Mouse (Mus musculus) ES-E14 (cell line): ENCODE measurements around the gene Cyp4a30b. TPM values are rescaled to one million over a fixed set of nuclear protein-coding genes. Genes with fewer than 3 reads are reported as not detected.

ENCODE experiments used
- DNase-seq: peaks from one replicate; pipeline ENCODE4 v3.0.0-alpha.2; 2013; ENCODE audit warnings: low read depth, low spot score
- H3K27ac ChIP-seq: 2 replicates; pipeline ENCODE4 v1.5.1; 2012; ENCODE audit warnings: low read depth, mild to moderate bottlenecking, low read length, moderate library complexity, mixed read lengths; ENCODE audit not compliant: poor library complexity, insufficient read depth, severe bottlenecking
- H3K36me3 ChIP-seq: 2 replicates; pipeline ENCODE4 v1.6.1; 2012; ENCODE audit warnings: mild to moderate bottlenecking, low read length, moderate library complexity, mixed read lengths; ENCODE audit not compliant: control insufficient read depth, poor library complexity, insufficient read depth, severe bottlenecking
- H3K4me1 ChIP-seq, 2 experiments: fragments of 150-350 bp in 1 of 2; sonication (generic) in 1 of 2; 2 replicates each; pipeline ENCODE4 v1.6.1; 2012; ENCODE audit warnings: low read length in 2 of 2, mild to moderate bottlenecking in 1 of 2, mixed read lengths in 1 of 2; ENCODE audit not compliant: control insufficient read depth in 2 of 2, insufficient read depth in 2 of 2, poor library complexity in 1 of 2
- H3K4me3 ChIP-seq, 2 experiments: fragments of 150-350 bp in 1 of 2; sonication (generic) in 1 of 2; 2 replicates each; pipeline ENCODE4 v1.5.1; 2012; ENCODE audit warnings: low read length in 2 of 2, low read depth in 1 of 2, mild to moderate bottlenecking in 1 of 2, mixed read lengths in 1 of 2; ENCODE audit not compliant: insufficient read depth in 1 of 2, poor library complexity in 1 of 2, severe bottlenecking in 1 of 2
- H3K9ac ChIP-seq: 2 replicates; pipeline ENCODE4 v1.6.1; 2012; ENCODE audit warnings: low read depth, mild to moderate bottlenecking, low read length, mixed read lengths; ENCODE audit not compliant: poor library complexity, insufficient read depth, severe bottlenecking
- H3K9me3 ChIP-seq: fragments of 150-350 bp; sonication (generic); 2 replicates; pipeline ENCODE4 v1.6.1; 2012; ENCODE audit warnings: low read depth, mild to moderate bottlenecking, low read length; ENCODE audit not compliant: control insufficient read depth, insufficient read depth
- CHD2 ChIP-seq: IDR thresholded peaks from 2 replicates; pipeline ENCODE4 v1.6.1; 2014; ENCODE audit warnings: mild to moderate bottlenecking, low read depth, low read length, inconsistent platforms
- HCFC1 ChIP-seq: IDR thresholded peaks from 2 replicates; pipeline ENCODE4 v1.6.1; 2012; ENCODE audit warnings: low read length, inconsistent platforms, borderline replicate concordance; ENCODE audit not compliant: insufficient read depth
- MAFK ChIP-seq: IDR thresholded peaks from 2 replicates; pipeline ENCODE4 v1.6.1; 2014; ENCODE audit warnings: mild to moderate bottlenecking, low read depth, low read length, inconsistent platforms; ENCODE audit not compliant: insufficient read depth
- ZC3H11A ChIP-seq: IDR thresholded peaks from 2 replicates; pipeline ENCODE4 v1.6.1; 2012; ENCODE audit warnings: low read depth, mild to moderate bottlenecking, inconsistent platforms, low read length, borderline replicate concordance
- ZNF384 ChIP-seq: IDR thresholded peaks from 2 replicates; pipeline ENCODE4 v1.6.1; 2012; ENCODE audit warnings: low read depth, low read length, inconsistent platforms
- in situ Hi-C, 2 experiments: fragments of 600-800 bp; cut with MboI; formaldehyde crosslinking; loops; one replicate each; pipeline ENCODE4 v1.15.1; 2025; ENCODE audit warnings: low sequenced_read_pairs in 2 of 2, inconsistent platforms in 1 of 2; ENCODE audit not compliant: unreplicated experiment in 2 of 2
- total RNA-seq: library from RNA; depleted of rRNA; stranded (reverse); fragments of 300-350 nt; gene quantifications from 2 replicates; pipeline ENCODE4 v1.2.3, GENCODE M21; 2012; rRNA removed

The Cyp4a30b gene
- total RNA-seq, 1 experiment: not detected

DNA sequence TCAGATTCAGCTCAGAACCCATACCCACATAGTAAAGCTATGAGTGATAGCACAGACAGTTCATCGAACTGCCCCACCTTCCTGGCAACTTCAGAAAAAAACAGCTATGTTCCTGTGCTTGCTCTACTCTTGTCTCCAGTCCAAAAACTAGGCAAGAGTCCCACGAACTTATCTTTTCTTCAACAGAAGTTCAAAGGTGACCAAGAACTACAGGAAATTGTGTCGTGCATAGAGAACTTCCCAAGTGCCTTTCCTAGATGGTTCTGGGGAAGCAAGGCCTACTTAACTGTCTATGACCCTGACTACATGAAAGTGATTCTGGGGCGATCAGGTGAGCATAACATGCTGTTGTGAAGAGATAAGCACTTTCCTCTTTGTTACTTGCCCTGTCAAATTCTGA, 67.0 kb downstream of the Cyp4a30b start:
- Histone ChIP-seq H3K9me3 (no peaks in the 10 kb centered on the region), H3K9ac (no peak overlapping the region), H3K4me3 (no peak overlapping the region), H3K4me1 (peaks cover 0 to 2% of the 10 kb centered on the region in 2 experiments; a peak in 1 of 4 replicates), H3K36me3 (no peaks in the 10 kb centered on the region), H3K27ac (no peak overlapping the region)
- no peak for DNase-seq
- TF ChIP-seq ZNF384 (no peak), ZC3H11A (no peak), MAFK (no peak), CHD2 (no peak), HCFC1 (no peak)
- in situ Hi-C loops: no loop called here

Other genes starting within 250 kb of the Cyp4a30b start
- not detected in 2 replicates for gene Cyp4a29, start 210.5 kb upstream of the Cyp4a30b start, total RNA-seq
- gene Cyp4a12a, start 153.6 kb upstream of the Cyp4a30b start, total RNA-seq: 0.09 TPM in 1 of 2 replicates, not detected in the other
- gene Cyp4a12b, start 41.0 kb upstream of the Cyp4a30b start, total RNA-seq: not detected in 2 replicates
- gene Cyp4a14, start 43.5 kb downstream of the Cyp4a30b start, total RNA-seq: not detected in 2 replicates
- 0.18 TPM in 1 of 2 replicates, not detected in the other for gene Cyp4a10, start 65.7 kb downstream of the Cyp4a30b start, total RNA-seq
- not detected in 2 replicates for gene Cyp4a31, start 111.0 kb downstream of the Cyp4a30b start, total RNA-seq
- not detected in 2 replicates for gene Cyp4a32, start 148.4 kb downstream of the Cyp4a30b start, total RNA-seq
- gene Cyp4b1, start 195.1 kb downstream of the Cyp4a30b start, total RNA-seq: not detected in 2 replicates